Mouse (Mus musculus) brain, embryonic 14.5 days (tissue): ENCODE measurements around the gene Stag1.

Experiments used
- CTCF ChIP-seq: fragments of 200-500 bp; IDR thresholded peaks from 2 replicates; pipeline ENCODE4 v1.5.1; 2012; ENCODE audit warnings: inconsistent platforms, mild to moderate bottlenecking, moderate library complexity, borderline replicate concordance; ENCODE audit not compliant: insufficient read depth, insufficient read length; ENCODE audit errors: extremely low read depth
- POLR2A ChIP-seq: fragments of 200-500 bp; IDR thresholded peaks from 2 replicates; pipeline ENCODE4 v1.6.1; 2012; ENCODE audit warnings: mild to moderate bottlenecking, inconsistent platforms, borderline replicate concordance; ENCODE audit not compliant: poor library complexity, insufficient read depth, insufficient read length, severe bottlenecking; ENCODE audit errors: extremely low read depth

DNA sequence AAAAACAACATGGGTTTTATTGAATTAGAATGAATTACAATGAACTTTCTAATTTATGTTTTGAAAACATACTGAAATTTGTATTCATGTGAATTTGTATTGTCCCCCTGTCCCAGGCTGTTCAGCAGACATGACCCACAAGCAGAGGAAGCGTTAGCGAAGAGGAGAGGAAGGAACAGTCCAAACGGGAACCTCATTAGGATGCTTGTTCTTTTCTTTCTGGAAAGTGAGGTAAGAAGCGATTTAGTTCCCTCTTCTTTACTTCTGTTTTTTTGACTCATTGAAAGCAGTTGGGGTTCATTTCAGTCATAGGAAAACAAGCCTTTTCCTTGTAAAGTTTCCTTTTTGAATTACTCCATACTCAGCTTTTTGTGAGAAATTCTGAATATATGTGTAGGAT is 268.4 kb downstream of the Stag1 start:
- TF ChIP-seq CTCF, result no peak
- no peak for TF ChIP-seq POLR2A
